ENCODE assay signal across 26 mouse cellular contexts in the genomic region with DNA sequence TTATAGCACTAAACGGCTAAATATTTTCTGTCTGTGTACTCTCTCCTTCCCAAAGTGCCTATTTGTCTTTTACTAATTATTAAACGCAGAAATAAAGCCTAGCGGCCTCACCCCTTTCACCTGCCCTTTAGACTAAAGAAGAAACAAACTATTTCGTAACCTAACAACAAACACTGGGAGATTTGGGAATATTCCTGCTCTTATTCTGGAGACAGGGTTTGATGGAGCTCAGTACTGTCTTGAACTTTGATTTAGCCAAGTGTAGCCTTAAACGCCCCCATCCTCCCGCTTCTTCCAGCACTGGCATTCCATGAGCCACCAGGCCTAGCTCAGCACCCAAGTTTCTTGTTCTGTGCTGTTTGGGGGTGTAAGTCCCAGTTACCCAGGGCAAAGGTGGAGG. TPM values are rescaled to one million over a fixed set of nuclear protein-coding genes. Genes with fewer than 3 reads are reported as not detected.
DNase-seq lines count a peak whose midpoint lies in the region; ATAC-seq and TF ChIP-seq lines count a peak whose summit lies in the region.
"Had no signal": no experiment of that assay in that cellular context is flagged by ENCODE, and none has a peak within 500 bp of the region (broad histone marks: within the 10 kb centered on the region; RNA-seq: fewer than 3 reads in every experiment).

No protein-coding gene starts in this region.

- H3K4me3 ChIP-seq in kidney, embryonic 14.5 days (ENCODE audit: low read length), result no peak overlapping the region
- no peak overlapping the region for H3K4me3 ChIP-seq in liver, embryonic 14.5 days (ENCODE audit: insufficient read depth in 1 of 2, low read depth in 2 of 2, low read length in 2 of 2)
- H3K4me3 ChIP-seq in liver, embryonic 12.5 days, result no peak overlapping the region
- H3K4me3 ChIP-seq in liver, embryonic 15.5 days (replicated peaks), result no peak overlapping the region
- no peak overlapping the region for H3K4me3 ChIP-seq in left cerebral cortex, adult 2 months
- H3K4me3 ChIP-seq: erythroblast, embryonic 14.5 days; gastrocnemius, adult 2 months; heart, adult 2 months; heart, embryonic 13.5 days; limb, embryonic 13.5 days had no signal

- intact Hi-C loops in left cerebral cortex, adult 2 months (cut with DNase I), result no loop called here

- no peak for ATAC-seq in kidney, embryonic 14.5 days (ENCODE audit: low FRiP score, low TSS enrichment)
- ATAC-seq in liver, embryonic 14.5 days (ENCODE audit: insufficient read depth), result peak; percentile 38; the same call in 1 of the 2 replicates
- ATAC-seq in liver, embryonic 12.5 days, result no peak
- peak; percentile 61 for ATAC-seq in liver, embryonic 15.5 days (ENCODE audit: insufficient read depth)
- ATAC-seq: forebrain, embryonic 16.5 days; midbrain, embryonic 16.5 days had no signal

- TF ChIP-seq CTCF in liver, embryonic 14.5 days (IDR thresholded peaks at IDR 0.05; ENCODE audit: low read depth), result no peak
- no peak for TF ChIP-seq CTCF in left cerebral cortex, adult 2 months (IDR thresholded peaks at IDR 0.05)

- H3K27ac ChIP-seq in kidney, embryonic 14.5 days (ENCODE audit: low read depth, low read length), result no peak overlapping the region
- no peak overlapping the region for H3K27ac ChIP-seq in liver, embryonic 14.5 days
- no peak overlapping the region for H3K27ac ChIP-seq in liver, embryonic 12.5 days
- peak overlapping the region; percentile 62; the same call in 1 of the 2 replicates for H3K27ac ChIP-seq in liver, embryonic 15.5 days (replicated peaks)
- no peak overlapping the region for H3K27ac ChIP-seq in left cerebral cortex, adult 2 months
- H3K27ac ChIP-seq: gastrocnemius, adult 2 months; heart, adult 2 months; heart, embryonic 13.5 days; hindbrain, embryonic 14.5 days; limb, embryonic 13.5 days had no signal

- no peaks in the 10 kb centered on the region for H3K36me3 ChIP-seq in kidney, embryonic 14.5 days (ENCODE audit: control insufficient read depth, insufficient read depth, low read length)
- H3K36me3 ChIP-seq in liver, embryonic 14.5 days (replicated peaks; ENCODE audit: control insufficient read depth, insufficient read depth, low read depth), result no peaks in the 10 kb centered on the region
- H3K36me3 ChIP-seq in liver, embryonic 12.5 days, result no peaks in the 10 kb centered on the region
- H3K36me3 ChIP-seq in liver, embryonic 15.5 days (replicated peaks), result no peaks in the 10 kb centered on the region
- H3K36me3 ChIP-seq: heart, embryonic 13.5 days; limb, embryonic 13.5 days had no signal

- peak; percentile 47 to 67 for DNase-seq in kidney, adult 8-10 months
- DNase-seq in liver, embryonic 14.5 days (ENCODE audit: low read depth in 3 of 3, low spot score in 3 of 3), result peak in 1 of 3 experiments; percentile 13
- no peak for DNase-seq in heart, adult 8-10 months (ENCODE audit: low spot score)
- DNase-seq in left cerebral cortex, adult 2 months (ENCODE audit: extremely low spot score in 1 of 2, low spot score in 2 of 2), result no peak
- DNase-seq: adrenal gland, postnatal 25 days; B cell, adult 2 months; cerebellum, adult 11-12 months; cerebellum, postnatal 10 days; gastrocnemius, adult 2 months; gastrocnemius, postnatal 36 days; heart, adult 2 months; heart, postnatal 10 days; lung, embryonic 14.5 days; lung, postnatal 14 days; right cerebral cortex, adult 18-20 months; spleen, adult 18-20 months; thymus, postnatal 14 days had no signal

- H3K9ac ChIP-seq in kidney, embryonic 14.5 days (ENCODE audit: low read depth, low read length), result no peak overlapping the region
- no peak overlapping the region for H3K9ac ChIP-seq in liver, embryonic 14.5 days (replicated peaks)
- no peak overlapping the region for H3K9ac ChIP-seq in liver, embryonic 12.5 days
- H3K9ac ChIP-seq in liver, embryonic 15.5 days, result no peak overlapping the region
- H3K9ac ChIP-seq: heart, embryonic 13.5 days; hindbrain, embryonic 14.5 days; limb, embryonic 13.5 days; lung, embryonic 14.5 days had no signal

- H3K4me2 ChIP-seq in kidney, embryonic 14.5 days (replicated peaks; ENCODE audit: low read depth, low read length), result no peak overlapping the region
- no peak overlapping the region for H3K4me2 ChIP-seq in liver, embryonic 14.5 days (ENCODE audit: low read depth)
- no peak overlapping the region for H3K4me2 ChIP-seq in liver, embryonic 12.5 days
- peak overlapping the region; percentile 33; the same call in 1 of the 2 replicates for H3K4me2 ChIP-seq in liver, embryonic 15.5 days
- H3K4me2 ChIP-seq: heart, embryonic 13.5 days; hindbrain, embryonic 14.5 days; limb, embryonic 13.5 days; lung, embryonic 14.5 days had no signal

- H3K4me1 ChIP-seq in kidney, embryonic 14.5 days (ENCODE audit: control insufficient read depth, insufficient read depth, low read length), result no peaks in the 10 kb centered on the region
- H3K4me1 ChIP-seq in liver, embryonic 14.5 days (replicated peaks; ENCODE audit: control insufficient read depth in 2 of 2, insufficient read depth in 2 of 2, low read length in 1 of 2), result peaks cover 0 to 17% of the 10 kb centered on the region in 2 experiments; a peak in 2 of 4 replicates
- no peaks in the 10 kb centered on the region for H3K4me1 ChIP-seq in liver, embryonic 12.5 days
- no peaks in the 10 kb centered on the region for H3K4me1 ChIP-seq in liver, embryonic 15.5 days (replicated peaks)

- no peaks in the 10 kb centered on the region for H3K9me3 ChIP-seq in kidney, embryonic 14.5 days (ENCODE audit: control insufficient read depth, low read length)
- H3K9me3 ChIP-seq in liver, embryonic 14.5 days (ENCODE audit: control insufficient read depth, low read length), result no peaks in the 10 kb centered on the region
- H3K9me3 ChIP-seq in liver, embryonic 12.5 days (replicated peaks), result no peaks in the 10 kb centered on the region
- no peaks in the 10 kb centered on the region for H3K9me3 ChIP-seq in liver, embryonic 15.5 days (replicated peaks)
- H3K9me3 ChIP-seq: heart, embryonic 13.5 days; limb, embryonic 13.5 days had no signal

- H3K27me3 ChIP-seq in kidney, embryonic 14.5 days (ENCODE audit: control insufficient read depth, insufficient read depth, low read length), result no peaks in the 10 kb centered on the region
- H3K27me3 ChIP-seq in liver, embryonic 14.5 days (ENCODE audit: control insufficient read depth, insufficient read depth, low read length), result no peaks in the 10 kb centered on the region
- no peaks in the 10 kb centered on the region for H3K27me3 ChIP-seq in liver, embryonic 12.5 days (replicated peaks)
- no peaks in the 10 kb centered on the region for H3K27me3 ChIP-seq in liver, embryonic 15.5 days
- H3K27me3 ChIP-seq: heart, embryonic 13.5 days; limb, embryonic 13.5 days had no signal

- TF ChIP-seq EP300 in liver, embryonic 14.5 days (IDR thresholded peaks at IDR 0.05; ENCODE audit: low read depth), result no peak

- WGBS in kidney, embryonic 14.5 days, result 91% methylated on average over 6 of the region's 6 CpGs
- WGBS in liver, embryonic 14.5 days (ENCODE audit: insufficient replicate concordance), result 59% methylated on average over 6 of the region's 6 CpGs
- 69% methylated on average over 6 of the region's 6 CpGs for WGBS in liver, embryonic 12.5 days (ENCODE audit: insufficient replicate concordance)
- 63% methylated on average over 6 of the region's 6 CpGs for WGBS in liver, embryonic 15.5 days (ENCODE audit: insufficient replicate concordance)

RNA-seq across cellular contexts. Expression of gene Klf12, which starts 56.4 kb away (rescaled TPM):
- polyA plus RNA-seq in kidney, embryonic 14.5 days (2014; fragmentation: Nextera tagmentation; extraction: Ambion mirVana), result 7.1 and 10.1 TPM in 2 replicates
- 2.1 and 2.8 TPM in 2 replicates for polyA plus RNA-seq in liver, embryonic 14.5 days (2012; rRNA removed)
- 3.2 and 3.4 TPM in 2 replicates for polyA plus RNA-seq in liver, embryonic 14.5 days (2014; fragmentation: Nextera tagmentation; extraction: Ambion mirVana)
- 5.4 and 6.7 TPM in 2 replicates for polyA plus RNA-seq in liver, embryonic 12.5 days (2016; fragmentation: Nextera tagmentation; extraction: Ambion mirVana)
- polyA plus RNA-seq in liver, embryonic 15.5 days (2015; fragmentation: Nextera tagmentation; extraction: Ambion mirVana), result 5.7 and 6.2 TPM in 2 replicates
- 10 to 100 TPM; 18.2 to 20.2 (median 18.5) TPM for total RNA-seq in heart, adult 8-10 months (2022)
- total RNA-seq in left cerebral cortex, adult 2 months (2021), result 10 to 100 TPM; 53.6 to 55.7 TPM
- polyA plus RNA-seq: erythroblast, embryonic 14.5 days had no signal

Comparison
In these comparisons a context has a peak if more than half of its experiments do, and no peak if none do; other contexts are left out.
1. ATAC-seq: peak in liver, embryonic 14.5 days (single experiment) and liver, embryonic 15.5 days (single experiment); none in kidney, embryonic 14.5 days (single experiment) and liver, embryonic 12.5 days (single experiment).
2. DNase-seq: peak in kidney, adult 8-10 months (2 of 2); none in heart, adult 8-10 months (single experiment) and left cerebral cortex, adult 2 months (0 of 2).